Mouse (Mus musculus) liver, adult 2 months (tissue): ENCODE measurements around the gene Sun1. TPM values are rescaled to one million over a fixed set of nuclear protein-coding genes. Genes with fewer than 3 reads are reported as not detected.

Experiments
- DNase-seq: peaks from one replicate; pipeline ENCODE4 v3.0.0-alpha.2; 2011; ENCODE audit warnings: low read depth, low spot score; ENCODE audit errors: extremely low read depth
- H3K27ac ChIP-seq: fragments of 200-500 bp; replicated peaks from 2 replicates; pipeline ENCODE4 v1.5.1; 2012; ENCODE audit warnings: low read depth, mild to moderate bottlenecking, control low read depth, inconsistent platforms, low read length; ENCODE audit not compliant: insufficient read depth
- H3K27me3 ChIP-seq: fragments of 200-500 bp; 2 replicates; pipeline ENCODE4 v1.6.1; 2012; ENCODE audit warnings: mild to moderate bottlenecking, moderate library complexity, low read length, inconsistent platforms; ENCODE audit not compliant: control insufficient read depth, insufficient read depth
- H3K36me3 ChIP-seq: fragments of 200-500 bp; 2 replicates; pipeline ENCODE4 v1.6.1; 2012; ENCODE audit warnings: low read length, inconsistent platforms; ENCODE audit not compliant: control insufficient read depth, insufficient read depth
- H3K4me1 ChIP-seq: fragments of 200-500 bp; 2 replicates; pipeline ENCODE4 v1.6.1; 2011; ENCODE audit warnings: low read length; ENCODE audit not compliant: control insufficient read depth, insufficient read depth
- H3K4me3 ChIP-seq: fragments of 200-500 bp; 2 replicates; pipeline ENCODE4 v1.5.1; 2011; ENCODE audit warnings: low read depth, mild to moderate bottlenecking, control low read depth, low read length, moderate library complexity; ENCODE audit not compliant: insufficient read depth
- H3K79me2 ChIP-seq: fragments of 200-500 bp; 2 replicates; pipeline ENCODE4 v1.6.1; 2012; ENCODE audit warnings: inconsistent platforms, mild to moderate bottlenecking, low read length, moderate library complexity; ENCODE audit not compliant: control insufficient read depth, insufficient read depth
- H3K9ac ChIP-seq: fragments of 200-500 bp; 2 replicates; pipeline ENCODE4 v1.6.1; 2012; ENCODE audit warnings: low read depth, mild to moderate bottlenecking, control low read depth, inconsistent platforms, low read length
- CTCF ChIP-seq: fragments of 200-500 bp; IDR thresholded peaks from 2 replicates; pipeline ENCODE4 v1.5.1; 2011; ENCODE audit warnings: low read depth, low read length, control low read depth
- POLR2A ChIP-seq: fragments of 200-500 bp; IDR thresholded peaks from 2 replicates; pipeline ENCODE4 v1.6.1; 2011; ENCODE audit warnings: low read length, control low read depth; ENCODE audit not compliant: insufficient read depth; ENCODE audit errors: extremely low read depth
- WGBS: fragments of 180-500 bp; shearing (Covaris S2); methylation state at CpG from one replicate; pipeline ENCODE4 v1.1.7; 2018; 5-methylcytosine and 5-hydroxymethylcytosine counted together
- polyA plus RNA-seq: library from polyadenylated mRNA; depleted of rRNA; stranded (reverse); fragments of >200 nt; gene quantifications from 2 replicates; pipeline ENCODE4 v1.2.3, GENCODE M21; 2012
- total RNA-seq: library from RNA; depleted of rRNA; stranded (reverse); fragments of >200 nt; gene quantifications from 2 replicates; pipeline ENCODE4 v1.2.3, GENCODE M21; 2014

The Sun1 gene
- total and polyA plus RNA-seq, 2 experiments: 8.8 to 15.6 TPM

- 68% methylated on average over 10 of the region's 10 CpGs for WGBS
- H3K4me3 ChIP-seq: no peak overlapping the region
- H3K27ac ChIP-seq: no peak overlapping the region
- H3K27me3 ChIP-seq: no peaks in the 10 kb centered on the region
- peaks cover 5% of the 10 kb centered on the region; the same call in 1 of the 2 replicates for H3K36me3 ChIP-seq
- TF ChIP-seq POLR2A (no peak), CTCF (no peak)
- no peak for DNase-seq
- no peaks in the 10 kb centered on the region for H3K4me1 ChIP-seq
- no peaks in the 10 kb centered on the region for H3K79me2 ChIP-seq
- no peak overlapping the region for H3K9ac ChIP-seq
Measured at GRCm38 (mm10) chr5:139174141-139174540, 26.3 kb upstream of the Sun1 start.

- 69% methylated on average over 10 of the region's 10 CpGs for WGBS
- peaks cover 5% of the 10 kb centered on the region; the same call in 1 of the 2 replicates for H3K36me3 ChIP-seq
- TF ChIP-seq POLR2A: no peak
- no peak for TF ChIP-seq CTCF
- no peaks in the 10 kb centered on the region for H3K27me3 ChIP-seq
- no peak overlapping the region for H3K27ac ChIP-seq
- H3K79me2 ChIP-seq: no peaks in the 10 kb centered on the region
- no peaks in the 10 kb centered on the region for H3K4me1 ChIP-seq
- H3K9ac ChIP-seq: no peak overlapping the region
- no peak overlapping the region for H3K4me3 ChIP-seq
- DNase-seq: peak; percentile 54
Measured at GRCm38 (mm10) chr5:139174556-139175547, 25.6 kb upstream of the Sun1 start.

GRCm38 (mm10) chr5:139178895-139179631, 21.4 kb upstream of the Sun1 start:
- Histone ChIP-seq H3K4me3 (no peak overlapping the region), H3K79me2 (no peaks in the 10 kb centered on the region), H3K9ac (no peak overlapping the region), H3K27ac (no peak overlapping the region), H3K36me3 (no peaks in the 10 kb centered on the region; the same call in 1 of the 2 replicates), H3K27me3 (no peaks in the 10 kb centered on the region), H3K4me1 (no peaks in the 10 kb centered on the region)
- 27% methylated on average over 11 of the region's 11 CpGs for WGBS
- DNase-seq: peak; percentile 30
- peak; percentile 97 for TF ChIP-seq CTCF
- TF ChIP-seq POLR2A: no peak

- WGBS: 93% methylated on average over 2 of the region's 2 CpGs
- Histone ChIP-seq H3K79me2 (no peaks in the 10 kb centered on the region), H3K9ac (no peak overlapping the region), H3K36me3 (peaks cover 8% of the 10 kb centered on the region; the same call in 1 of the 2 replicates), H3K4me3 (no peak overlapping the region), H3K27ac (no peak overlapping the region), H3K4me1 (no peaks in the 10 kb centered on the region), H3K27me3 (no peaks in the 10 kb centered on the region)
- TF ChIP-seq POLR2A: no peak
- TF ChIP-seq CTCF: no peak
- no peak for DNase-seq
Measured at GRCm38 (mm10) chr5:139183131-139183530, 17.3 kb upstream of the Sun1 start.

- Histone ChIP-seq H3K27ac (no peak overlapping the region), H3K36me3 (peaks cover 8% of the 10 kb centered on the region; the same call in 1 of the 2 replicates), H3K27me3 (no peaks in the 10 kb centered on the region), H3K79me2 (no peaks in the 10 kb centered on the region), H3K9ac (no peak overlapping the region), H3K4me3 (no peak overlapping the region), H3K4me1 (no peaks in the 10 kb centered on the region)
- no peak for DNase-seq
- TF ChIP-seq POLR2A: no peak
- TF ChIP-seq CTCF: no peak
- 90% methylated on average over 9 of the region's 9 CpGs for WGBS
Measured at GRCm38 (mm10) chr5:139183601-139184000, 16.8 kb upstream of the Sun1 start.
